Mouse (Mus musculus) cortical plate, adult 2 months (tissue): Measurements from ENCODE around the gene Snrpb. TPM values are rescaled to one million over a fixed set of nuclear protein-coding genes. Genes with fewer than 3 reads are reported as not detected.

Experiments
- H3K27ac ChIP-seq: fragments of 200-500 bp; 2 replicates; pipeline ENCODE4 v1.5.1; 2012; ENCODE audit warnings: low read length, control low read depth, inconsistent platforms; ENCODE audit not compliant: insufficient read depth
- H3K4me1 ChIP-seq: fragments of 200-500 bp; 2 replicates; pipeline ENCODE4 v1.6.1; 2011; ENCODE audit warnings: low read length; ENCODE audit not compliant: control insufficient read depth, insufficient read depth
- H3K4me3 ChIP-seq: fragments of 200-500 bp; 2 replicates; pipeline ENCODE4 v1.5.1; 2011; ENCODE audit warnings: mild to moderate bottlenecking, low read length, control low read depth; ENCODE audit not compliant: insufficient read depth
- CTCF ChIP-seq: fragments of 200-500 bp; IDR thresholded peaks from 2 replicates; pipeline ENCODE4 v1.5.1; 2011; ENCODE audit warnings: mild to moderate bottlenecking, control low read depth, low read length; ENCODE audit not compliant: insufficient read depth; ENCODE audit errors: extremely low read depth
- POLR2A ChIP-seq: fragments of 200-500 bp; IDR thresholded peaks from 2 replicates; pipeline ENCODE4 v1.6.1; 2011; ENCODE audit warnings: mild to moderate bottlenecking, low read length, control low read depth; ENCODE audit not compliant: insufficient read depth; ENCODE audit errors: extremely low read depth
- polyA plus RNA-seq: library from polyadenylated mRNA; depleted of rRNA; stranded (reverse); fragments of >200 nt; gene quantifications from 2 replicates; pipeline ENCODE4 v1.2.3, GENCODE M21; 2012; rRNA removed

Gene Snrpb
- polyA plus RNA-seq, 1 experiment: 133 TPM

GRCm38 (mm10) chr2:130144703-130145324 lies 34.4 kb downstream of the Snrpb start:
- Histone ChIP-seq H3K4me1 (no peaks in the 10 kb centered on the region), H3K4me3 (no peak overlapping the region), H3K27ac (no peak overlapping the region)
- TF ChIP-seq POLR2A (no peak), CTCF (no peak)

- Histone ChIP-seq H3K4me1 (no peaks in the 10 kb centered on the region), H3K27ac (no peak overlapping the region), H3K4me3 (no peak overlapping the region)
- TF ChIP-seq CTCF (no peak), POLR2A (no peak)
These were observed 36.2 kb downstream of the Snrpb start for GRCm38 (mm10) chr2:130143011-130143410.

GRCm38 (mm10) chr2:130129687-130130086 lies 49.5 kb downstream of the Snrpb start:
- Histone ChIP-seq H3K4me1 (0 out of 2 replicates have a peak, but pooled peaks cover 2% of the 10 kb centered on the region), H3K4me3 (no peak overlapping the region), H3K27ac (no peak overlapping the region)
- no peak for TF ChIP-seq POLR2A
- no peak for TF ChIP-seq CTCF

- Histone ChIP-seq H3K4me1 (0 out of 2 replicates have a peak, but pooled peaks cover 2% of the 10 kb centered on the region), H3K4me3 (no peak overlapping the region), H3K27ac (no peak overlapping the region)
- TF ChIP-seq CTCF (no peak), POLR2A (no peak)
These were observed 53.1 kb downstream of the Snrpb start for GRCm38 (mm10) chr2:130126073-130126472.

- TF ChIP-seq POLR2A (no peak), CTCF (no peak)
- no peak overlapping the region for H3K4me3 ChIP-seq
- H3K27ac ChIP-seq: no peak overlapping the region
These were observed 53.7 kb downstream of the Snrpb start for GRCm38 (mm10) chr2:130125279-130126059.

More at GRCm38 (mm10) chr2:130125279-130126059, 53.7 kb downstream of the Snrpb start:
- H3K4me1 ChIP-seq: 0 out of 2 replicates have a peak, but pooled peaks cover 2% of the 10 kb centered on the region

Other genes with a start within 250 kb of the Snrpb start
- 3.1 and 3.3 TPM in 2 replicates for gene Tgm3, start 167.1 kb downstream of the Snrpb start, polyA plus RNA-seq
- gene Tgm6, start 67.0 kb downstream of the Snrpb start, polyA plus RNA-seq: 0.17 TPM in 2 replicates
- gene Tmc2, start 15.8 kb upstream of the Snrpb start, polyA plus RNA-seq: not detected in 2 replicates
- gene Nop56, start 95.0 kb upstream of the Snrpb start, polyA plus RNA-seq: 144 and 146 TPM in 2 replicates
- gene Idh3b, start 105.1 kb upstream of the Snrpb start, polyA plus RNA-seq: 353 and 375 TPM in 2 replicates
- 13.0 and 16.1 TPM in 2 replicates for gene Ebf4, start 115.8 kb upstream of the Snrpb start, polyA plus RNA-seq
- gene Cpxm1, start 218.2 kb upstream of the Snrpb start, polyA plus RNA-seq: 10.6 and 13.2 TPM in 2 replicates
- not detected in 2 replicates for gene Gm28372, start 225.8 kb upstream of the Snrpb start, polyA plus RNA-seq
- gene 1700020A23Rik, start 225.9 kb upstream of the Snrpb start, polyA plus RNA-seq: not detected in 2 replicates
- gene Tmem239, start 227.1 kb upstream of the Snrpb start, polyA plus RNA-seq: not detected in 2 replicates
- 101 and 118 TPM in 2 replicates for gene Vps16, start 244.9 kb upstream of the Snrpb start, polyA plus RNA-seq
- 24.6 and 27.9 TPM in 2 replicates for gene Pced1a, start 245.3 kb upstream of the Snrpb start, polyA plus RNA-seq